ENCODE assay signal across 19 mouse cellular contexts in the genomic region with DNA sequence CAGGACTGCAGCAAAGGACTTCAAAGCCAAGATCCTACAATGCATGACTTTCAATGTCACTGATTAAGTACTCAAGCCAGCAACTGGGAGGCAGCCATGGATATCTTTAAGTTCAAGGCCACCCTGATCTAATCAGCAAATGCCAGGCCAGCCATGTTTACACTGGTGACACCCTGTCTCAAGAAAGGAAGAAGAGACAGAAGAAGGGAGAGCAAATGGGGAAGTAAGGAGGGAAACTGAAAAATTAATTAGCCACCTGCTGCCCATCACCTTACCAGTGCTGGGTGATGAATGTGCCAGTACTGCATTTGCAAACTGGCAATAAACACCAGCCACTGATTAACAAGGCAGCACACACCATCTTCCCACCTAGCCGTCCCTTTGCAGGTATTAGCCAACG. TPM values are rescaled to one million over a fixed set of nuclear protein-coding genes. Genes with fewer than 3 reads are reported as not detected.
DNase-seq lines count a peak whose midpoint lies in the region; ATAC-seq and TF ChIP-seq lines count a peak whose summit lies in the region.
"Had no signal": no experiment of that assay in that cellular context is flagged by ENCODE, and none has a peak within 500 bp of the region (broad histone marks: within the 10 kb centered on the region; RNA-seq: fewer than 3 reads in every experiment).

No protein-coding gene starts in this region.

- H3K9ac ChIP-seq in liver, embryonic 14.5 days (replicated peaks) = peak overlapping the region; percentile 27; the same call in 1 of the 2 replicates
- no peak overlapping the region for H3K9ac ChIP-seq in hindbrain, embryonic 11.5 days (ENCODE audit: low read depth, low read length)
- H3K9ac ChIP-seq: embryonic facial prominence, embryonic 15.5 days; forebrain, embryonic 15.5 days; hindbrain, embryonic 14.5 days; limb, embryonic 15.5 days had no signal

- WGBS in liver, embryonic 14.5 days (ENCODE audit: insufficient replicate concordance) = 84% methylated on average over 2 of the region's 2 CpGs
- 91% methylated on average over 2 of the region's 2 CpGs for WGBS in hindbrain, embryonic 11.5 days

- no peak; the same call in 1 of the 2 replicates for TF ChIP-seq EP300 in liver, embryonic 14.5 days (IDR thresholded peaks at IDR 0.05; ENCODE audit: low read depth)

- H3K4me1 ChIP-seq in liver, embryonic 14.5 days (replicated peaks; ENCODE audit: control insufficient read depth in 2 of 2, insufficient read depth in 2 of 2, low read length in 1 of 2) = peaks cover 7 to 10% of the 10 kb centered on the region in 2 experiments
- no peaks in the 10 kb centered on the region for H3K4me1 ChIP-seq in hindbrain, embryonic 11.5 days (replicated peaks; ENCODE audit: control insufficient read depth, insufficient read depth, low read length)
- H3K4me1 ChIP-seq: embryonic facial prominence, embryonic 15.5 days; forebrain, embryonic 15.5 days; limb, embryonic 15.5 days had no signal

- no peak overlapping the region for H3K4me3 ChIP-seq in liver, embryonic 14.5 days (ENCODE audit: insufficient read depth in 1 of 2, low read depth in 2 of 2, low read length in 2 of 2)
- H3K4me3 ChIP-seq in hindbrain, embryonic 11.5 days (ENCODE audit: low read depth, low read length) = no peak overlapping the region
- H3K4me3 ChIP-seq: embryonic facial prominence, embryonic 15.5 days; forebrain, embryonic 15.5 days; limb, embryonic 15.5 days had no signal

- H3K4me2 ChIP-seq in liver, embryonic 14.5 days (ENCODE audit: low read depth) = peak overlapping the region; percentile 24; the same call in 1 of the 2 replicates
- H3K4me2 ChIP-seq in hindbrain, embryonic 11.5 days (replicated peaks; ENCODE audit: low read depth, low read length) = no peak overlapping the region
- H3K4me2 ChIP-seq: embryonic facial prominence, embryonic 15.5 days; forebrain, embryonic 15.5 days; hindbrain, embryonic 14.5 days; limb, embryonic 15.5 days had no signal

- peaks cover 53% of the 10 kb centered on the region for H3K36me3 ChIP-seq in liver, embryonic 14.5 days (replicated peaks; ENCODE audit: control insufficient read depth, insufficient read depth, low read depth)
- peaks cover 2% of the 10 kb centered on the region; the same call in 1 of the 2 replicates for H3K36me3 ChIP-seq in hindbrain, embryonic 11.5 days (ENCODE audit: control insufficient read depth, insufficient read depth, low read length)

- TF ChIP-seq CTCF in liver, embryonic 14.5 days (IDR thresholded peaks at IDR 0.05; ENCODE audit: low read depth) = no peak

- no peak overlapping the region for H3K27ac ChIP-seq in liver, embryonic 14.5 days
- H3K27ac ChIP-seq in hindbrain, embryonic 11.5 days (ENCODE audit: low read depth, low read length) = no peak overlapping the region
- H3K27ac ChIP-seq: embryonic facial prominence, embryonic 15.5 days; forebrain, embryonic 15.5 days; hindbrain, embryonic 14.5 days; limb, embryonic 15.5 days had no signal

- peak; percentile 74 for DNase-seq in adrenal gland, adult 2 months
- no peak for DNase-seq in adrenal gland, postnatal 4 days (ENCODE audit: low spot score in 2 of 2)
- DNase-seq in A20 (ENCODE audit: low read depth, low spot score) = peak; percentile 84
- peak; percentile 20 for DNase-seq in adrenal gland, postnatal 25 days
- DNase-seq in liver, embryonic 14.5 days (ENCODE audit: low read depth in 3 of 3, low spot score in 3 of 3) = peak in 1 of 3 experiments; percentile 17
- DNase-seq in gastrocnemius, postnatal 4 days (ENCODE audit: low spot score in 2 of 2) = no peak
- DNase-seq in hindbrain, embryonic 11.5 days (ENCODE audit: low spot score) = no peak
- DNase-seq: cerebellum, adult 2 months; gastrocnemius, postnatal 10 days; kidney, adult 18-20 months; kidney, postnatal 36 days; lung, postnatal 36 days; midbrain, embryonic 14.5 days; right cerebral cortex, postnatal 14 days had no signal

- ATAC-seq in liver, embryonic 14.5 days (ENCODE audit: insufficient read depth) = peak; percentile 45
- ATAC-seq in activated CD4-positive, CD25-positive, alpha-beta regulatory T cell, adult 4 months = no peak
- no peak for ATAC-seq in hindbrain, embryonic 11.5 days (ENCODE audit: low FRiP score)
- ATAC-seq: forebrain, embryonic 15.5 days had no signal

- no peaks in the 10 kb centered on the region for H3K9me3 ChIP-seq in liver, embryonic 14.5 days (ENCODE audit: control insufficient read depth, low read length)
- no peaks in the 10 kb centered on the region for H3K9me3 ChIP-seq in hindbrain, embryonic 11.5 days (ENCODE audit: control insufficient read depth, low read length)
- H3K9me3 ChIP-seq: embryonic facial prominence, embryonic 15.5 days; forebrain, embryonic 15.5 days; limb, embryonic 15.5 days had no signal

- H3K27me3 ChIP-seq in liver, embryonic 14.5 days (ENCODE audit: control insufficient read depth, insufficient read depth, low read length) = no peaks in the 10 kb centered on the region
- no peaks in the 10 kb centered on the region for H3K27me3 ChIP-seq in hindbrain, embryonic 11.5 days (ENCODE audit: control insufficient read depth, insufficient read depth, low read length)
- H3K27me3 ChIP-seq: embryonic facial prominence, embryonic 15.5 days; forebrain, embryonic 15.5 days; limb, embryonic 15.5 days had no signal

RNA-seq across cellular contexts. Expression of gene Fam120a, which starts 25.3 kb away (rescaled TPM):
- total RNA-seq in adrenal gland, adult 2 months (2021) = 100 to 1,000 TPM; 160 to 173 TPM
- polyA plus RNA-seq in adrenal gland, adult 2 months (2012; rRNA removed) = 76.8 and 86.1 TPM in 2 replicates
- total RNA-seq in adrenal gland, postnatal 4 days (2021) = 100 to 1,000 TPM; 171 to 179 TPM
- total RNA-seq in adrenal gland, postnatal 25 days (2021) = 189 TPM in 2 replicates
- 33.9 and 37.4 TPM in 2 replicates for polyA plus RNA-seq in liver, embryonic 14.5 days (2012; rRNA removed)
- polyA plus RNA-seq in liver, embryonic 14.5 days (2014; fragmentation: Nextera tagmentation; extraction: Ambion mirVana) = 19.1 and 23.2 TPM in 2 replicates
- 10 to 100 TPM; 34.4 to 37.0 TPM for polyA plus RNA-seq in activated CD4-positive, CD25-positive, alpha-beta regulatory T cell, adult 4 months (2017; shearing (Covaris generic))
- 100 to 1,000 TPM; 132 to 135 TPM for total RNA-seq in gastrocnemius, postnatal 4 days (2021)
- 18.7 and 24.9 TPM in 2 replicates for polyA plus RNA-seq in hindbrain, embryonic 11.5 days (2014; fragmentation: Nextera tagmentation; extraction: Ambion mirVana)

Comparison
In these comparisons a context has a peak if more than half of its experiments do, and no peak if none do; other contexts are left out.
1. DNase-seq: peak in adrenal gland, adult 2 months (single experiment), A20 (single experiment) and adrenal gland, postnatal 25 days (single experiment); none in adrenal gland, postnatal 4 days (0 of 2), gastrocnemius, postnatal 4 days (0 of 2) and hindbrain, embryonic 11.5 days (single experiment).